Mouse (Mus musculus): ENCODE measurements around the gene Zfp771.

Zfp771 gene

DNA sequence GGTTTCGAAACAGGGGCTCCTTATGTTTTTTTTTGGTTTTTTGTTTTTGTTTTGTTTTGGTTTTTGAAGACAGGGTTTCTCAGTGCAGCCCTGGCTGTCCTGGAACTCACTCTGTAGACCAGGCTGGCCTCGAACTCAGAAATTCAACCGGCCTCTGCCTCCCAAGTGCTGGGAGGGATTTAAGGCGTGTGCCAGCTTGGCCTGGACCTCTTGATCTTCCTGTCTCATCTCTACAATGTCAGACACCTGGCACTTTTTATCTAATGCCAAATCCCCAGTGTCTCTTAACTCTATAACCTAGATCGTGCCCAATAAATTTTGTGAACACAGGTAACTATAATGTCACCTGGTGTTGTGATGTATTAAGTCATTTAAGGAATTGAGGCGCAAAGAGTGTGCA, 9.3 kb downstream of the Zfp771 start:
- DNase-seq (ENCODE audit: low read depth, low spot score): no peak

- DNase-seq (ENCODE audit: low read depth, low spot score): peak; percentile 99
These were observed 10.0 kb downstream of the Zfp771 start for GRCm38 (mm10) chr7:127253821-127254769.

DNA sequence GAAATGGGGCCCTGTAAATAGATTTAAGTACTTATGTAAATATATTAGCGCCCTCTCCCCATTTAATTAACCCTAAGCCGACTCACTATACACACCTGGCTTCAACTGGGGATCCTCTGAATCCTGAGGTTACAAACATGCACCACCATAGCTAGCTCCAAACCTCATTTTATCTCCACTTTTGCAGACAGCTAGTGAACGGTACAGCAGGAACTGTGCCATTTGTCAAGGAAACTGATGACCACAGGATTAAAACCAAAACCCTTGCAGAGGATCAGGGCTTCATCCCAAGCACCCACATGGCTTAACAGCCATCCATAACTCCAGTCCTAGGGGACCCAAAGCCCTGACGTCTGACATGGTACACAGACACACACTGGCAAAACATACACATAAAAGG, 10.9 kb downstream of the Zfp771 start:
- DNase-seq (ENCODE audit: low read depth, low spot score): no peak

DNA sequence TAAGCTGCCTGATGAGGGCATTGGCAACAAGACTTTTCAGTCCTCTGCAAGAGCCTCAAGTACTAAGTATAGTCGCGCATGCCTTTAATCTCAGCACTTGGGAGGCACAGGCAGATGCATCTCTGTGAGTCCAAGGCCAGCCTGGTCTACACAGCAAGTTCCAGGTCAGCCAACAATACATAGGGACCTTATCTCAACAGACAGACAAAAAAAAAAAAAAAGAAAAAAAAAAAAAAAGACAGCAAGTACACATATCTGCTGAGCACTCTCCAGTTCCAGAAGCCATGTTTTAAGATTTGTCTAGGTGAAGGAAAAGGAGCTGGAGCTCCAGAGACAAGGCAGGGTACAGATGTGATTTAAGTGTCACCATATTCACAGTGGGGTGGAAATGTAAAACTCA, 11.9 kb downstream of the Zfp771 start:
- DNase-seq (ENCODE audit: low read depth, low spot score): no peak

DNA sequence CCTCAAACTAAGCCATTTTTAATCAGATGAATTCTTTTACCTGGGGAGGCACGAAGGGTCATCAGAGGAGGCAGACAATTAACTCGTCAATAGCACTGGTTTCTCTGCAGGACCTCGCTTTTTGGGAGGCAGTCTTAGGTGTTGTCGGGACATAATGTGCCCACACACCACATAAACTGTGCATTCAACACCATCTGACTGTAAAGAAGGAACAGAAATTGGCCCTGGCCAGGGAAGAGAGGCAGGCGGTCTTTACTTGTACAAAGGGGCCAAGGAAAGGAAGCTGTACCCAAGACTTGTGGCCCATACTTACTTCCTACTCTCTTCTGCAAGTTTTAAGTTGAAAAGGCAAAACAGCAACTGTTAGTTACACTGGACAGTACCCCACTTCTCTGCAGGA, 12.4 kb downstream of the Zfp771 start:
- no peak for DNase-seq (ENCODE audit: low read depth, low spot score)

DNA sequence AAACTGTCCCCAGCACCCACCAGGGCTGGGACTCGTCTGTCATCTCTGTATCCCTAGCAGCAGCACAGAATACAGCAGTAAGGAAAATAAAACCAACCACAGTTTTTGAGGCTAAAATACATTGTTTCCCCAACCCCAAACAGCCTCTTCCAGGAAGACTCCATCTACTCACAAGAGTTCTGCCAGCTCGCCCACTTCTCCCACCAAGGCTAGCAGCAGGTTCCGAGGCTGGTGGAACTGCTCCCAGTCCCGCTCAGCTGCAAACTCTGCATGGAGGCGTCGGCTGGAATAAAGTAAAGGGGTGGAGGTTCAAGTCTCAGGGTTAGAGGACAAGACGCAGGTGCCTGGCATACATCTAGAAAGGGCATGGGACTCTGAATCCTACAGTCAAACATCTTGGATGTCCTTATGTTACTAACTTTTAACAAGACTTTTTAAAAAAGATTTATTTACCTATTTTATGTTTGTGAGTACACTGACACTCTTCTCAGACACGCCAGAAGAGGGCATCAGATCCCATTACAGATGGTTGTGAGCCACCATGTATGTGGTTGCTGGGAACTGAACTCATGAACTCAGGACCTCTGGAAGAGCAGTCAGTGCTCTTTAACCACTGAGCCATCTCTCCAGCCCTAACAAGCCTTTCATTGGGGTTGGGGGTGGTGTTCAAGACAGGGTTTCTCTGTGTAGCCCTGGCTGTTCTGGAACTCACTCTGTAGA, 15.3 kb downstream of the Zfp771 start:
- DNase-seq (ENCODE audit: low read depth, low spot score): no peak

DNA sequence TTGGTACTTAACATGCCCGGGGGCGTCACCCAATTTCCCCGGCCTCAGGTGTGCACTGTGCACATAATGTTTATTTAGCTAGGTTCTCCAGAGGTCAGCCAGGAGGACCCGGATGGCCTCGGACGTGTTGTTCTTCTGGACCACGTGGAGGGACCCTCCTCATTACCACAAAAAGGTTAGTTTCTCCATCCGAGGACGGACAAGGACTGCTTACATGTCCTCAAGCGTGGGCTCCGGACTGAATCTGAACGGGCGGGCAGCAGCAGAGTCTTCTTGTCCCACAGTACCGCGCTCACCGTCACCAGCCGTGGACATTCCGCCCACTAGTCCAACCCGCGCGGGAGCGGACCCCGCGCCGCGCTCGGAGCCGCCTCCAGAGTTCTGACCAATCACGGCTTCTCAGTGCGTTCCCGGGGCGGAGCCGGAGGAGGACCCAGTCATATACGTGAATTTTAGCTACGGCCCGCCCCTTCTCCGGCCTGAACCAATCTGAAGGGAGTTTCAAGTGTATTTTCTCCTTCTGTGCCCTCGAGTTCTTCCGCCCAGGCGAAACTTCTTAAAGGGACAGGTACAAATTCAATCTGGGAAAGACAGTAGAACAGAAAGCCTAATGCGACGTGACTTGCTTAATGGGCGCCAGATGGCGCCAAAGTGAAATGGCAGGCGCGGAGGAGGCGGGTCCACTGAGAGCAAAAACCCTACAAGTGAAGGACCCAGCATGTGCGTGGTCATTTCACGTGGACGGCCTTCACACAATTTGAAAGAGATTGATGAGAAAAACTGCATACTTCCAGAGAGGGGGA, 16.4 kb downstream of the Zfp771 start, which contains the start of gene Dctpp1:
Dctpp1 (minus strand) TSS at position 401 of the 803 bp plus-strand sequence.
- DNase-seq (ENCODE audit: low read depth, low spot score): peak; percentile 99

DNA sequence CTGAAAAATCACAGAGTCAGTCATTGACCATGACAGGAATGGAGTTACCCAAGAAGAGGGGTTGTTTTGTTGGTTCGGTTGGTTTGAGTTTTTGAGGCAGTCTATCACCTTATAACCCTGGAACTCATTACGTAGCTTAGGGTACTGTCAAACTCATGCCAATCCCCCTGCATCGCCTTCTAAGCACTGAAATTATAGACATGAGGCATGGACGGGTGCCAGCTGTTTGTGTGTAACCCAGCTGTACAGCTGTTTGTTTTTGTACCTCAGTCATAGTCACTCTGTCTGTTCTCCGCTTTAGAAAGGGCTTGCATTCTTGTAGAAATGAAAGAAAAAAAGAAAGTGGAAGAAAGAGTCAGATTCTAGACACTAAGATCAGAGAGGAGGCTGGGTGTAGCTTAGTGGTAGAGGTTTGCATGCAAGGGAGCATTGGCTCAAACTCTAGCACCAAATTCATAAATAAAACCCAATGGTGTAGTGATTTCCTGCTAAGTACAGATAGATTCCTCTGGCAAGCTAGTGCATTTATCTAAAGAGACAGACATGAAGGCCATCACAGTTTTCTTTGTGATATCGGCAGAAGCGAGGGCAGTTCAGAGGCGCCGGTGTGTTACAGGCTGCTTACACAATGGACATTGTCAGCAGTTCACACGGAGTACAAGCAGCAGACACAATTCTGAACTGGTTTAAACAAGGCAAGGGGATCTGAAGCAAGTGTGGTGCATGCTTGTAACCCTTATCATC, 18.3 kb downstream of the Zfp771 start:
- no peak for DNase-seq (ENCODE audit: low read depth, low spot score)

DNA sequence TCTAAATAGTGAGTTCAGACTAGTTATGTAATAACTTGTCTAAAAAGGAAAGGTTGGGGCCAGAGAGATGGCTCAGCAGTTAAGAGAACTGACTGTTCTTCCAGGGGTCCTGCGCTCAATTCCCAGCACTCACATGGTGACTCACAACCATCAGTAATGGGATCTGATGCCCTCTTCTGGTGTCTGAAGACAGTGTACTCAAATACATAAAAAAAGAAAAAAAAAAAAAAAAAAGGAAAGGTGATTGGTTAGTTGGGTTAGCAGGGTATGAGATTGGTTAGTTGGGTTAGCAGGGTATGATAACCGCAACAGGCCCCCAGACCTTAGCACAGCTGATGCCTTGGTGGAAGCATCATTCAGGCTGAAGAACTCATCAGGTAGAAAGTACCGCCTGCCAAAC, 19.5 kb downstream of the Zfp771 start:
- DNase-seq (ENCODE audit: low read depth, low spot score): no peak

DNA sequence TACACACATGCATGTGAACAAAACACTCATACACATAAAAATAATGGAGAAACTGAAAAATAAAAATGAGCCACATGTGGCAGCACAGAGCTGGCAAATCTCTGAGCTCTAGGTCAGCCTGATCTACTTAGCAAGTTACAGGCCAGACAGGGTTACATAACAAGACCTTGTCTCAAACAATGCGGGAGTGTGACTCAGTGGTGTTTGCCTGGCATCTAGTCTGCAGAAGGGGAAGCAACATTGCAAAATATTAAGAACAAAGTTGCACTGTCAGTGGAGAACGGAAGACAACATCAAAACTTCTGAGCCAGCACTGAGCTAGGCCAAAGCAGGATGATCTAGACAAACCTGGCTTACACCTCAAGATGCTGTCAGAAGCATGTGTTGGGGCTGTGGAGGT, 26.2 kb downstream of the Zfp771 start:
- no peak for DNase-seq (ENCODE audit: low read depth, low spot score)

DNA sequence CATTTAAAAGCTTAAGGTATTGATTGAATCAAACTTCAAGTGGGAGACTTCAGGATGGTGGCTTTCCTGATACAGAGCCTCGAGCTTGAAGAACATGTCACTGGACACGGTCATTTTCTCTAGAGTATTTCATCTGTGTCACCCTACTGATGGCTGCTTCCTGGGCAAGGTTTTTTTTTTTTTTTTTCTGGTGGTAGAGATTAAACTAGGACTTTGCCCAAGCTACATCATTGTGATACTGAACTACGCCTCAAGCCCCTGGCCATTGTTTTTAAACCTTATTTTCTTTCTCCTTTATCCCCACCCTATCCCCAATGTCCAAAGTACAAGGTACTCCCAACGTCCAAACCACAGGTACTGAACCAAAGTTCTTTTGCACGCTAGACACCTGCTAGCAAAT, 26.6 kb downstream of the Zfp771 start:
- DNase-seq (ENCODE audit: low read depth, low spot score): no peak

GRCm38 (mm10) chr7:127271093-127271492, 27.0 kb downstream of the Zfp771 start:
- DNase-seq (ENCODE audit: low read depth, low spot score): no peak

- DNase-seq (ENCODE audit: low read depth, low spot score): no peak
These were observed 28.5 kb downstream of the Zfp771 start for GRCm38 (mm10) chr7:127272566-127272965.

- peak; percentile 34 for DNase-seq (ENCODE audit: low read depth, low spot score)
These were observed 29.2 kb downstream of the Zfp771 start for GRCm38 (mm10) chr7:127273118-127273923.

- DNase-seq (ENCODE audit: low read depth, low spot score): peak; percentile 96
These were observed 30.1 kb downstream of the Zfp771 start, which contains the start of gene Sephs2 for GRCm38 (mm10) chr7:127273925-127274789. Gene Sephs2 (minus strand): TSS chr7:127274055.

DNA sequence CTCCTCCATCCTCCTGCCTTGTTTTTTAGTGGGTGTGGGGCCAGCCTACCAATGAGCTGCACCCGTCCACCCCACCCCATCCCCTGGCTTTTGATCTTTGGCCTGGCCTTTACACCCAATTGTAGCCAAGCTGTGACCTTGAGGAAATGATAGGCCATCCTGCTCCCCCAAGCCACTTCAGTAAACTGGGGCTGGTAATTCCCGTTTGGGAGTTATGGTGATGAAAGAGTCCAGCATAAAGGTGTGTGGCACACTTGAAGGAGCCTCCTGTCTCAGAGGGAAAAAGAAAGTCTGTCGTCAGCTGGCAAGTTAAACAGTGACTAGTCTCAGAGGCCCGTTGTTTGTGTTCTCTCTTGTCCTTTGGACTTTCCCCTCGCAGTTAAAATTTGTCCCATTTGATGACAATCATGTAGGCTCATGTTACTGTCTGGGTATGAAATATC, 32.5 kb downstream of the Zfp771 start:
- DNase-seq (ENCODE audit: low read depth, low spot score): no peak

DNA sequence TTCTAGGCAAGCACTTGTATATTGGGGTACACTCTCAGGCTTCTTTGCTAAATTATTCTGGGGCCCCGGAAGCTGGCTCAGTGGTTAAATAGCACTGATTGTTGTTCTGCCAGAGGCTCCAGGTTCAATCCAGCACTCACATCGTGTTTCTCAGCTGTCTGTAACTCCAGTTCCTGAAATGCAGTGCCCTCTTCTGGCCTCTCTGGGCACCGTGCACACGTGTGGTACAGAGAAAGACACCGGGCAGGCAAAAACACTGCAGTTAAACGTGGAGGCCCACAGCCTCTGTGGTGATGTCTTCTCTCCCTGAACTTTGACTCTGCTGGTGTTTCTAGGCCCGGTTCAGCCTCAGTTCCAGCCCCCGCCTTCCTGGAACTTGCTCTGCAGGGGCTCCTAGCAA, 34.2 kb downstream of the Zfp771 start:
- DNase-seq (ENCODE audit: low read depth, low spot score): peak; percentile 82

- DNase-seq (ENCODE audit: low read depth, low spot score): no peak
These were observed 36.0 kb downstream of the Zfp771 start for GRCm38 (mm10) chr7:127280092-127280491.

GRCm38 (mm10) chr7:127281114-127281513, 37.0 kb downstream of the Zfp771 start:
- DNase-seq (ENCODE audit: low read depth, low spot score): peak; percentile 62

All from CD4-positive helper T cell, adult 2 months (primary cell).